Mouse (Mus musculus) cerebellum, adult 11-12 months (tissue): ENCODE results near the gene Gm20425.
"Not testable (repeated sequence)": the region's sequence is repeated elsewhere in the genome, so short reads cannot be mapped to it uniquely, and the experiment has no call there.

ENCODE experiments used
- DNase-seq: peaks from one replicate; pipeline ENCODE4 v3.0.0; 2022

The Gm20425 gene

GRCm38 (mm10) chr9:103214281-103214680 is 15.8 kb downstream of the Gm20425 start:
- no peak for DNase-seq

- DNase-seq, result no peak
These were observed 16.5 kb downstream of the Gm20425 start for GRCm38 (mm10) chr9:103213631-103214030.

- no peak for DNase-seq
These were observed 17.3 kb downstream of the Gm20425 start for GRCm38 (mm10) chr9:103212654-103213420.

GRCm38 (mm10) chr9:103208802-103209423 is 21.2 kb downstream of the Gm20425 start:
- no peak for DNase-seq

- peak; percentile 62 for DNase-seq
These were observed 22.3 kb downstream of the Gm20425 start for GRCm38 (mm10) chr9:103207846-103208245.

- DNase-seq, result no peak
These were observed 24.3 kb downstream of the Gm20425 start for GRCm38 (mm10) chr9:103205786-103206185.

GRCm38 (mm10) chr9:103201561-103202260 is 28.4 kb downstream of the Gm20425 start, which contains the start of gene Srprb:
Srprb (minus strand) TSS chr9:103202137.
- peak; percentile 90 for DNase-seq

- DNase-seq, result no peak
These were observed 41.7 kb downstream of the Gm20425 start for GRCm38 (mm10) chr9:103188416-103188815.

- peak; percentile 83 for DNase-seq
These were observed 43.4 kb downstream of the Gm20425 start for GRCm38 (mm10) chr9:103186747-103187146.

GRCm38 (mm10) chr9:103185946-103186345 is 44.2 kb downstream of the Gm20425 start:
- DNase-seq, result peak; percentile 53

GRCm38 (mm10) chr9:103184855-103185254 is 45.3 kb downstream of the Gm20425 start:
- DNase-seq, result no peak

GRCm38 (mm10) chr9:103181886-103182285 is 48.2 kb downstream of the Gm20425 start:
- no peak for DNase-seq

- no peak for DNase-seq
These were observed 49.1 kb downstream of the Gm20425 start for GRCm38 (mm10) chr9:103180807-103181565.

GRCm38 (mm10) chr9:103180303-103180702 is 49.8 kb downstream of the Gm20425 start:
- peak; percentile 57 for DNase-seq

- no peak for DNase-seq
These were observed 54.4 kb downstream of the Gm20425 start for GRCm38 (mm10) chr9:103175692-103176091.

- no peak for DNase-seq
These were observed 55.2 kb downstream of the Gm20425 start for GRCm38 (mm10) chr9:103174771-103175519.

- DNase-seq, result no peak
These were observed 61.3 kb downstream of the Gm20425 start for GRCm38 (mm10) chr9:103168771-103169170.

- no peak for DNase-seq
These were observed 62.1 kb downstream of the Gm20425 start for GRCm38 (mm10) chr9:103168046-103168445.

- DNase-seq, result no peak
These were observed 66.3 kb downstream of the Gm20425 start for GRCm38 (mm10) chr9:103163806-103164205.

GRCm38 (mm10) chr9:103155158-103155557 is 74.9 kb downstream of the Gm20425 start:
- DNase-seq, result not testable (repeated sequence)

GRCm38 (mm10) chr9:103154568-103154967 is 75.5 kb downstream of the Gm20425 start:
- DNase-seq, result no peak

GRCm38 (mm10) chr9:103153286-103153685 is 76.8 kb downstream of the Gm20425 start:
- no peak for DNase-seq
